Mouse (Mus musculus): Measurements from ENCODE around the gene Itfg2.

The Itfg2 gene

GRCm38 (mm10) chr6:128424269-128425019 is at the start of gene Itfg2:
Gene Itfg2, minus strand, starts transcription at chr6:128424931.
- DNase-seq = peak; percentile 98

DNA sequence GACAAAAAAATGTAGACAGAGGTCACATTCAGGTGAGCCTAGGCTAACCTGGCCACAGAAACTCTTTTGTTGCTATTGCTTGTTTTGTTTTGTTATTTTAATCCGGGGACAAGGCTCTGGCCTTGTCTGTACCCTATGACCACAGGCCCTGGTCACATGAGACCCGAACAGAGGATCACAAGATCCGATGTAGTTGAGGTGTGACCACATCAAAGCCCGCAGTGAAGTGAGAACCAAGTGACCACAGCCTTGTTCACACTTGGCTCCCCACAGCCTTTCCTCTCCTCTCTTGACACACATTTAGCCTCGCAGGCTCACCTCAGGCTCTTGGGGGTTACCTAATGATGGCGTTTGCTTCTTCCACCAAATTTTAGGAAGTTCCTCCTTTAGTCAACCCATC is 49.4 kb upstream of the Itfg2 start:
- no peak for DNase-seq

GRCm38 (mm10) chr6:128469451-128469850 is 44.7 kb upstream of the Itfg2 start:
- no peak for DNase-seq

GRCm38 (mm10) chr6:128467298-128467697 is 42.6 kb upstream of the Itfg2 start:
- DNase-seq = no peak

GRCm38 (mm10) chr6:128466563-128466962 is 41.8 kb upstream of the Itfg2 start:
- no peak for DNase-seq

DNA sequence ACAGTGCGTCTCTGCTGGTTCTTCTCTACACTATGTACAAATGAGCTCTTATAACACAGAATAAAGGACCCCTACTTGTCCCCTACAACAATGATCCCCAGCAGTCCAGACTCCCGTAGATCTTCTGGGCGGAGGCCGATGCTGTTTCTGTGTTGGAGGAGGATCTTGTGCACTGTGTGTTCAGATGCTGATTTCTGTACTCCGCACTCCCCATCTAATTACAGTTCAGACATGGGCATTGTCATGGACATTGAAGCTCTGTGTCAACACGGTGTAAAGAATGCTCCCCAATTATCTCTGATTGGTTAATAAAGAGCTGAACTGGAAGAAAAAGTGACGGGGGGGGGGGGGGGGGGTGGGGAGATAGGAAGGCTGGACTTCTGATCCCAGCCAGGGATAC is 41.3 kb upstream of the Itfg2 start:
- no peak for DNase-seq

DNA sequence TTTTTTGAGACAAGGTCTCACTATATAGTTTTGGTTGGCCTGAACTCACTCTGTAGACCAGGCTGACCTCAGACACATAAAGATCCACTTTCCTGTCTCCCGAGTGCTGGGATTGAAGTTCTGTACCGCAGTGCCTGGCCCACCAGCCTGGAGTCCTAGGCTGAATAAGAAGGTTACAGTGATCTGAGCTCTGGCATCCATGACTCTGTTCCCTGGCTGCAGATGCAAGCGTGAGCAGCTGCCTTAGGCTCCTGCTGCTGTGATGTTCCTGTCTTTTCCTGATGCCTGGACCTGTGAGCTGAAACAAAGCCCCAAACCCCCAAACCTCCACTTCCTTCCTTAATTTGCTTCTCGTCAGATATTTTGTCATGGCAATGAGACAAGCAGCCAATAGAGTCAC is 40.3 kb upstream of the Itfg2 start:
- no peak for DNase-seq

GRCm38 (mm10) chr6:128461606-128462005 is 36.9 kb upstream of the Itfg2 start:
- no peak for DNase-seq

- DNase-seq = no peak
These were observed 36.2 kb upstream of the Itfg2 start for GRCm38 (mm10) chr6:128460729-128461503.

DNA sequence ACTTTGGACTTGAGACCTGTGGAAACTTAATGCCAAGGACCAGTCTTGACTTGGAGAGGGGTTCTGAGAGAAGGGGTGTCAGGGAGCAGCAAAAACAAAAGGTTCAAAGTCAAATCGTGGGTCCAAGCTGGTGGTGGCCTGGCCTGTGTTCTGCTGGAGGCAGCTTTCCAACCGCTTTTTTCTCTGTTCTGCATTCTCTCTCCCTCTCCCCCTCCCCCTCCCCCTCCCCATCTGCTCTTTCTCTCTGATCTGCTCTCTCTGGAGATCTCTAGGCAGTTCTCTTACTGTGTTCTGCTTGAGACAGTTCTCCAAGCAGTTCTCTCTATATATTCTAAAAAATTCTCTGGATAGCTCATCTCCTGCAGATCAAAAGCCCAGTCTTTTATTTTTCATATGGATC is 35.6 kb upstream of the Itfg2 start:
- DNase-seq = no peak

- no peak for DNase-seq
These were observed 32.5 kb upstream of the Itfg2 start for GRCm38 (mm10) chr6:128457186-128457585.

DNA sequence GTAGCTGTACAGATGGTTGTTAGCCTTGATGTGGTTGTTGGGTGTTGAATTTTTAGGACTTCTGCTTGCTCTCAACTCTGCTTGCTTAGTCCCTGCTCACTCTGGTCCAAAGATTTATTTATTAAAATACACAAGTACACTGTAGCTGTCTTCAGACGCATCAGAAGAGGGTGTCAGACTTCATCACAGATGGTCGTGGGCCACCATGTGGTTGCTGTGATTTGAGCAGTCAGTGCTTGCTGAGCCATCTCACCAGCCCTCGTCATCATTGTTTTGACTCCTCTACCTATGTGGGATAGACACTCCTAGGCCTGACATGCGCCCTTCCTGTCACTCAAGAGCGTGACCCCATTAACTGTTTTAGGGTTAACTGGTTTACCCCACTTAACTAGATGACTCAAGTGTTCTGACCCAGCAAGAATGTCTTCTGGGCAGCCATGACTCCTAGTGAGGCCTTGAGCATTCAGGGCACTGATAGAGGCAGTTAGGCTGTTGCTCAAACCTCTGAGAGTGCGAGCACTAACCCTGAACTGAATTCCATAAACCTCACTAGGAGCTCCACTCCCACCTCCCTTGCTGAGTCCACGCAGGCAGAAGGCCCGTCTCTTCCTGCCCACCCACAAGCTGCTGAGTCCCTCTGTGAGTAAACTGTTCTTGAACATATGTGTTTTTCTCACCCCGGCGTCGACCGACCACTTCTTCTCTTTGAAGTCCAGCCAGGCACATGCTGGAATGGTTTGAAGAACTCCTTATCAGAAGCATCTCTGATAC is 31.3 kb upstream of the Itfg2 start:
- DNase-seq = no peak

GRCm38 (mm10) chr6:128447063-128447462 is 22.3 kb upstream of the Itfg2 start:
- DNase-seq = no peak

- DNase-seq = peak; percentile 75
These were observed 21.2 kb upstream of the Itfg2 start for GRCm38 (mm10) chr6:128445761-128446535.

GRCm38 (mm10) chr6:128440238-128440637 is 15.5 kb upstream of the Itfg2 start:
- peak; percentile 42 for DNase-seq

DNA sequence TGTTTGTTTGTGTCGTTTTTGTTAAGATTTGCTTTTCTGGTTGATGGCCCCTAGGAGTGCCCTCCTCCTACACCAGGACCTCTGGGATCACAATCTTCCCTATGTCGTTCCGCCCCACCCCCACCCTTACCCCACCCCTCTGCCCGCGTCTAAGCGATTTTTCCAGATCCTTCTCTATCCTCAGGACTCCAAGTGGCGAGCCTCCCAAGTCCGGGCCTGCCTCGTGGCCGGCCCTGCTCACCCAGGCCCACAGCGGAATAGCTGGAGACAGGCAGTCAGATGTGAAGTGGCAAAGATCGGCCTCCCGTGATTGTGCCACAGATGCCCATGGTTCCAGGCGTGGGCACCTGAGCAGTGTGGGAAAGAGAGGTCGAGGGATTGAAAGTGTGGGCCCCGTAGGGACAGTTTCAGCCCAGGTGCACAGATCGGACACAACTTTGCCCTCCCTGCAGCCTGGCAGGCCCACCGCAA is 14.2 kb upstream of the Itfg2 start:
- peak; percentile 70 for DNase-seq

GRCm38 (mm10) chr6:128438317-128438870 is 13.7 kb upstream of the Itfg2 start, which contains the start of gene Fkbp4:
Gene Fkbp4, minus strand, starts transcription at chr6:128438677.
- peak; percentile 91 for DNase-seq

DNA sequence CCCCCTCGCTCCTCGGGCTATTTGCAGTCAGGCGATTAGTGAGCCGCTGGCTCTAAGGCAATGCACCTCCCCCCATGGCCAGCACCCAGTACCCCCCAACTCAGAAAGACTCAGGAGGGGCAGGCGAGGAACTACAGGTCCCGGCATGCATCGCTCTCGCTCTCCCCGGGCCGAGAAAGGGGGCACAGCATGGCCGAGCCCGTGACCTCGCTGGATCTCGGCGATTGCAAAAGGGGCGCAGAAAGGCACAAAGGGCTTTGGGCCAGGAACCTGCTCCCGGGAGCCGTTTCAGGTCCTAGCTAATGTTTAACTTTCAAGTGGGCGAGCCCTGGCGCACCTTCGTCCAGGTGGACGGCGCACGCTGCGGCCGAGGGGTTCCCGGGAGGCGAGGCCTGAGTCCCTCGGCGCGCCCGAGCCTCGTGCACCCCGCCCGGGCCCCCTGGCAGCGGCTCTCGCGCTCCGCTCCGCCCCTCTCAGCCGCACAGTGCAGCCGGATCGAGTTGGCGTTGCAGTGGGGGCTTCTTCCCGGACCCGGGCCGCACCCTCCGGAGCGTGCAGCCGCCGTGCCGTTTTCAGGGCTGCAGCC is 13.1 kb upstream of the Itfg2 start:
- DNase-seq = peak; percentile 78

DNA sequence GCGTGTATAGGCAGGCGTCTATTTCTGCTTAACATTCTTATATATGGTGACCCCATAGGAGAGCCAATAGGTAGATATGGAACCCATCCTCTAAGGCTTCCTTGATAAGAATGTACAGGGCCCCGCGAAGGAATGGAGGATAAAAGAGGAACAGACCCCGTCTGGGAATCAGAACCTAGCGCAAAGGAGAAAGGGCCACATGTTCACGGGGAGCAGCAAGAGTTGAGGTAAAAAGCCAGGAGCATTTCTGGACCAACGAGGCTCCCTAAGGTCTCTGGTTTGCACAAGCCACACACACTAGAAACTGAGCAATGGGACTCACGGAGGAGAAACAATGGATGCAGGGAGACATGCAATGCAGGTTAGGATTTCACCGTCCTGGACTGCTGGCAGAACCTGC is 12.6 kb upstream of the Itfg2 start:
- DNase-seq = no peak

DNA sequence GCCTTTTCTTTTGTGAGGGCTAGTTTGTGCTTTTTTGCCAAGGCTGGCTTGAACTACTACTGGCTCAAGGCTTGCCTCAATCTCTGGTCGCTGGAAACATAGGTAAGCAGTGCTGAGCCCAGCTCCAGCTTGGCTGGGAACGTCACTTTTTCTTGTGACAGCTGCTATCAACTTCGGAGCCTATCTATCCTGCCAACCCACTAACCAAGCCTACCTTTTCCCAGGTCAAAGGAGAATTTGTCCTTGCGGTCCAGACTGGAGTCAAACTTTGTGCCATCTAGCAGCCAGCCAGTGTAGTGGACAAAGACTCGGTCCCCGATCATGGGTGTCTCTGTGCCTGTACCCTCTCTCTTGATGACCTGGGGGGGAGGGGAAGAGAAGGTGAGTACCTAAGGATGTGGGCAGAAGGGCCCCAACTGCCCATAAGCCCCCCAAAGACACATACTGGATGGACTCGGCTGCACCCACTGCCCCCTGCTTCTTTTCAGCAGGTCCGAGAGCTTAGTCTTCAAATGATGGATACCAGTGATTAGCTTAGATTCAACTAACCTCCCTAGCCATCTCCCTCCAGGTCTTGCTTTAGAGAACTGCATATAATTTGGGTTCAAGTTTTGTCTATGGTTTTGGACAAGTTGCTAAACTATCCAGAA is 11.8 kb upstream of the Itfg2 start:
- DNase-seq = peak; percentile 63

- DNase-seq = peak; percentile 87
These were observed 10.7 kb upstream of the Itfg2 start for GRCm38 (mm10) chr6:128435474-128435873.
